Mouse (Mus musculus) cerebellum, adult 8-10 months (tissue): ENCODE data around the gene Vipr1.

Source experiments
- DNase-seq: peaks from one replicate; pipeline ENCODE4 v3.0.0; 2022

Vipr1 gene

GRCm38 (mm10) chr9:121635835-121636576, 6.5 kb upstream of the Vipr1 start:
- no peak for DNase-seq

GRCm38 (mm10) chr9:121639790-121640189, 2.7 kb upstream of the Vipr1 start:
- peak; percentile 65 for DNase-seq

- no peak for DNase-seq
Measured at GRCm38 (mm10) chr9:121641235-121641915, 1.1 kb upstream of the Vipr1 start.

GRCm38 (mm10) chr9:121642001-121642400, 515 bp upstream of the Vipr1 start, which contains the start of gene Lyzl4:
Gene Lyzl4 (minus strand): TSS chr9:121642096.
- DNase-seq: peak; percentile 81

- no peak for DNase-seq
Measured at GRCm38 (mm10) chr9:121644855-121645254, 2.3 kb downstream of the Vipr1 start.

DNA sequence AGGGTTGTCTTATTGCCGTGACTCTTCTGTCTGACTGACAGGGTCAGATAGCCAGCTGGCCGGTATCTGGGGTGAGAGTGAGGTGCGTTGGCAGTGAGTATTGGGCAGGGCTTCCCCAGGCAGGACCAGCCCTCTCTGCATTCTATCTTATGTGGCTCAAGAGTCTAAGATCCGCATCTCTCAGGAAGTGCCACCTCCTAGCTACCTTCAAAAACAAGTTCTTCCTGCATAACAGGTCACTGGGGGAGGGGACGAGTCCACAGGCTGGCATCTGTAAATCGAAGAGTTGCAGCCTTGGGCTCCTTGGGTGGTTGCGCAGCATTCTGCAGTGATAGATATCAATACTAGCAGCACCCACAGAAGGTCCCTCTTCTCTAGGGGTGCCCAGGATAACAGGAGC, 4.5 kb downstream of the Vipr1 start:
- no peak for DNase-seq

DNA sequence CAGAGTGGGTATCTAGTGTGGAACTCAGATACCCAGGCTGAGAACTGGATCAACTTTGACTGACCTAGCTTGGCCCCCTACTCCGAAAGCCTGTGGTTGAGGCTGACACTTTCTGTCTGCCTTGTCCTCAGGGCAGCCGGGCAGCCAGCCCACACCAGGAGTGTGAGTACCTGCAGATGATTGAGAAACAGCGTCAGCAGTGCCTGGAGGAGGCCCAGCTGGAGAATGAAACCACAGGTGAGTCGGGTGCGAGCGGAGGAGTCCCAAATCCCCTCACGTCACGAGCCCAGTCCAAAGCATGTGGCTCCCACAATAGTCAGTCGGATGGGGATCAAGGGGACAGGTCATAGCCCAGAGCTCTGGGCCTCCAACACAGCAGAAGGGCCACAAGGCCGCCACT, 11.2 kb downstream of the Vipr1 start:
- no peak for DNase-seq

GRCm38 (mm10) chr9:121656322-121656721, 13.8 kb downstream of the Vipr1 start:
- no peak for DNase-seq

GRCm38 (mm10) chr9:121657143-121657542, 14.6 kb downstream of the Vipr1 start:
- DNase-seq: no peak

GRCm38 (mm10) chr9:121658248-121658647, 15.7 kb downstream of the Vipr1 start:
- DNase-seq: no peak

DNA sequence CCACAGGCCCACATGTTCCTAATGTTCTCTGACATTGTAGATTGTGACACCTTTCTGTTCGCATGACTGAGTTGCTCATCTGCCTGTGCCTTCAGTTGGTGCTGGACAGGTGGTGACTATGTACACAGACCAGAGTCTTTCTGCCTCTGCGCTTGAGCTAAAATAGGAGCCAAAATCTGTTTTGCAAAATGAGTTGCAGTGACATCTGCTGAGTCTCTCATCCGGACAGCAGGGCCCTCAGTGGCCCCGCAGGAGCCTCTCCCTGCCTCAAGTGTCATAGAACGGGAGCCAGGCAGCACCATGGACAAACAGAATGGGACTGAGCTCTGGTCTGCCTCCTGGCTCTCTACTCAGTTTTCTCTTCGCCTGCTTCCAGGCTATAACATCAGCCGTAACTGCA, 17.3 kb downstream of the Vipr1 start:
- no peak for DNase-seq

DNA sequence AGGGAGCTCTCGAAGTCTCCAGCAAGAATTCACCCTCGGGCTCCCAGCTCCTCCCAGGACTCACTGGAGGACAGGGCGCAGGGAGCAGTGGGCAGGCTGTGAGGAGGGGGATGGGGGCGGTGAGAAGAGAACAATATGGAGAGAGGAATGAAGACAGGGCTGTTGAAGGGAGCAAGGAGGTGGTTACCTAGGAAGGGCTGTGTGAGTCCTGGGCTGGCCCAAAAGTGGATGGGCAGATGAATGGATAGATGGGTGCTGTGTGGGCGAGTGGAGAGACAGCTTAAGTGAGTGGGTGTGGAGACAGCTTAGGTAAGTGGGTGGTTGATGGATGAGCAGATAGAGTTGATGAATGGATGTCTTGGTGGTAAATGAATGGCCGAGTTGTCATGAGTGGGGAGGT, 21.0 kb downstream of the Vipr1 start:
- no peak for DNase-seq

GRCm38 (mm10) chr9:121664104-121664503, 21.6 kb downstream of the Vipr1 start:
- no peak for DNase-seq

DNA sequence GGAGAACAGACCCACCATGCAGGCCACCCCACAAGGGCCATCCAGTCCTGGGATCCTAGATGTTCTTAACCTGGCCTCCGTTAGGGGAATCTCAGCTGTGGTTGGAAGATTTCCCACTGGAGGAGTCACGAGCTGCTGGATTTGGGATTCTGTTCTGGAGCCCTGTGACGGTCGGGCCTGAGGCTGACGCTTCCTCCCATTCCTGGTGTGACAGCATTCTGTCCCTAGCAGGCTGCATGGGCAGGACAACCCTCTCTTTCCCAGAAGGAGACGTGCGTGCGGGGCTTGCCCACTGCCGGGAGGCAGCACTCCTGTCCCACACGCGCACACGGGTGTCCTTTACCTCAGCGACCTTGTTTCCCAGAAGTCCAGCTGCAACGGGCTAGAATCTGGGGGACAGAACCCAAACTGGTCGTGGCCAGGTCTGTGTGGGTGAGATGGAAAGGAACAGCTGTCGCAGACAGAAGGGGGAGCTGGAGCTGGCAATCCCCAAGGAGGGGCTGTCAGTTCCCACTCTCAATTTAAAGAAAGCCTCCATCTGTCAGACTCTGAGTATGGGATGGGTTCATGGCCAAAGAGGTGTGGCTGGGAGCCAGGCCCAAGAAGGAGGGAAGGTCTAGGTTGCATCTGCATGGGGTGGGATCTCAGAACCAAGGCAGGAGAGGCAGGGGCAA, 24.6 kb downstream of the Vipr1 start:
- DNase-seq: no peak

DNA sequence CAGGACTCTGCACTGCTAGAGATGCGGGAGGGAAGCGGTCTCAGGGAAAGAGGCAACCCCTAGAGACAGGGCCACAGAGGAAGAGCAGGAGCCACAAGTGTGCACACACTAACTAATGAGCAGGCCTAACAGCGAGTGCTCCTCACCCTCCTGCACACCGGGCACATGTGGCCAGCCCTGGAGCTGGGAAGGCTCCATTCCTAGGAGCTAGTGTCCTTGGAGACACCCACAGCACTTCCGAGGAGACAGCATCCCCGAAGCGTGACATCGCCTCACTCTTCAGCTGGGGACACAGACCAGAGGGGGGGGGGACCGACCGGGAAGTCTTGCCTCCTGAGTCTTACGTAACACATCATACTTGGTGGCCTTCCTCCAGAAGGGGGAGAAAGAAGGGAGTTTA, 25.3 kb downstream of the Vipr1 start:
- no peak for DNase-seq

DNA sequence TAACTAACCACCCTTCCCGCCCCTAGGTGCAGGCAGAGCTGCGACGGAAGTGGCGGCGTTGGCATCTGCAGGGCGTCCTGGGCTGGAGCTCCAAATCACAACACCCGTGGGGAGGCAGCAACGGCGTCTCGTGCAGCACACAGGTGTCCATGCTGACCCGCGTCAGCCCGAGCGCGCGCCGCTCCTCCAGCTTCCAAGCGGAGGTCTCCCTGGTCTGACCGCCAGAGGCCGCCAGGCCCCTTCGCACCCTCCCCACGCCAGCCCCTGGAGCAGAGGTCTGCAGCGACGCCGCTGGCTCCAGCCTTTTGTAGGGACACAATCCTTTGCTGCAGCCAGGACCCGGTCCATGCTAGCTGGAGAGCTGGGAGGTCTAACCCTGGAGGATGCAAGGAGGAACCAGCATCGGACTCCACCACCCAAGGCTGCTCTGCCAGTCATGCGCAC, 26.9 kb downstream of the Vipr1 start:
- DNase-seq: no peak

GRCm38 (mm10) chr9:121671300-121671699, 28.8 kb downstream of the Vipr1 start:
- DNase-seq: peak; percentile 58

- no peak for DNase-seq
Measured at GRCm38 (mm10) chr9:121672311-121672710, 29.8 kb downstream of the Vipr1 start.

- no peak for DNase-seq
Measured at GRCm38 (mm10) chr9:121673716-121674115, 31.2 kb downstream of the Vipr1 start.

- DNase-seq: no peak
Measured at GRCm38 (mm10) chr9:121675011-121675410, 32.5 kb downstream of the Vipr1 start.

- no peak for DNase-seq
Measured at GRCm38 (mm10) chr9:121675556-121675955, 33.0 kb downstream of the Vipr1 start.

- DNase-seq: no peak
Measured at GRCm38 (mm10) chr9:121677069-121677468, 34.6 kb downstream of the Vipr1 start.

GRCm38 (mm10) chr9:121677476-121677875, 35.0 kb downstream of the Vipr1 start:
- no peak for DNase-seq

DNA sequence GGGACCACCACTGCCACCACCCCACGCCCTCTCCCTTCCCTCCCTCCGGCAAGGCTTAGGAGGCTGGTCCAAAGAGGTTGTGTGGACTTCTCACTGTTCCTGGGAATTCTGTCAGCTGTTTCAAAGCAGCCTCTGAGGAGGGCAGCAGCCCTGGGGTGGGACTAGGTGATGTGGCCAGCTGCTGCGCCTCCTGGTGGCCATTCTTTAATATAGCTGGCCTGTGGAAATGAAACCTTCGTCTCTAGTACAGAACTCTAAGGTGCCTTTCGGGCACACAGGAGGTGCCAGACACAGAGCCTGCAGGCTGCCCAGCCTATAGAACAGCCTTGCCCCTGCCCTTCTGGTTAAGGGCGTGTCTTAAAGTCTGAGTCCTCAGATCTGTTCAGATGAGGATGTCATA, 37.0 kb downstream of the Vipr1 start:
- DNase-seq: peak; percentile 36
